Mouse (Mus musculus) liver, postnatal 0 days (tissue): ENCODE measurements around the gene Ankrd55.

Experiments used
- CTCF ChIP-seq: sonication (generic); IDR thresholded peaks from 2 replicates; pipeline ENCODE4 v1.5.1; 2016; ENCODE audit warnings: antibody characterized with exemption, low read depth
- EP300 ChIP-seq: IDR thresholded peaks from 2 replicates; pipeline ENCODE4 v1.6.1; 2016; ENCODE audit warnings: antibody characterized with exemption, low read depth, mild to moderate bottlenecking

DNA sequence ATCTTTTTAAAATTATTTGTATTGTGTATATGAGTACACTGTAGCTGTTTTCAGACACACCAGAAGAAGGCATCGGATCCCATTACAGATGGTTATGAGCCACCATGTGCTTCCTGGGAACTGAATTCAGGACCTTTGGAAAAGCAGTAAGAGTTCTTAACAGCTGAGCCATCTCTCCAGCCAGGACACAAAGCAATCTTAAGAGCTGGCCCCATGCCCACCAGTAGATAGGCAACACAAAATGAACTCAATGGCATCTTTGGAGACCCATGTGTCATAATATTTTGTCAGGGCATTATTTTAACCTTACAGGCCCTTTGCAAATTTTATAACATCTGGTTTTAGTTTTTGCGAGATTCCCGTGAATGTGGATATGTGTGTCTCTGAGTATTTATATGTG lies 116.5 kb downstream of the Ankrd55 start:
- TF ChIP-seq CTCF (no peak), EP300 (no peak)
